Mouse (Mus musculus): ENCODE measurements at regions not wholly inside any gene's neighbourhood (a gene's known extent, or its start where the extent isn't known, plus 50 kb on each side); places are given as distances from the start of the nearest gene placed in this dataset.

DNA sequence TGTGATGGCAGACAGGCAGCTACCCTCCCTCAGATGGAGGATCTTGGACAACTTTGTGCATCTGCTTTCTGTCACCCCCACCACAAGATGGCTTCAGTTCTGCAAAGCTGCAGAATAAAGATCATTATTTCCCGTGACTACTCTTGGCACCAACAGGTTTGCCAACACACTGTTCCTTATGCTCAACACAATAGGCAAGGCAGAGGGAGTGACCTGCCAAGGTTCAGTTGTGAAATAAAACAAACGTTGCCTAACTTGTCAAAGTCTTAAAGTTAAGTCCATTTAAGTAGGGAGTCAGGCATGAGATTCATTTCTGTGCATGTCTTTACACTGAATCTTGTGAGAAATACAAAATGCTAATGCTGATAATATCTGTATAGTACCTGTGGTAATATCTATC lies 193.4 kb downstream of the Lyplal1 start:
- TF ChIP-seq HCFC1 (IDR thresholded peaks at IDR 0.05; ENCODE audit: borderline replicate concordance, insufficient read depth, low read length) (no peak), ZC3H11A (IDR thresholded peaks at IDR 0.05; ENCODE audit: borderline replicate concordance, low read depth, low read length) (no peak), CHD2 (IDR thresholded peaks at IDR 0.05; ENCODE audit: low read depth, low read length) (no peak), MAFK (IDR thresholded peaks at IDR 0.05; ENCODE audit: insufficient read depth, low read depth, low read length) (no peak), ZNF384 (IDR thresholded peaks at IDR 0.05; ENCODE audit: low read depth, low read length) (no peak)
